Mouse (Mus musculus) ES-Bruce4 (cell line): ENCODE results near the gene Homer2.
A peak's percentile ranks its signal among the peaks of the same experiment; 100 is the strongest.

ENCODE experiments used
- CTCF ChIP-seq: IDR thresholded peaks from one replicate; pipeline ENCODE4 v1.8.1; 2011; ENCODE audit warnings: low read depth, low read length
- POLR2A ChIP-seq: IDR thresholded peaks from one replicate; pipeline ENCODE4 v1.8.1; 2011; ENCODE audit warnings: low read length; ENCODE audit not compliant: insufficient read depth

GRCm38 (mm10) chr7:81583512-81583911 is 123.8 kb downstream of the Homer2 start:
- peak; percentile 10 for TF ChIP-seq CTCF
- no peak for TF ChIP-seq POLR2A
